Mouse (Mus musculus): ENCODE results near the gene Mov10l1. TPM values are rescaled to one million over a fixed set of nuclear protein-coding genes. Genes with fewer than 3 reads are reported as not detected.

Mov10l1 gene
- total RNA-seq, 2 experiments from 2014 or later: 0.85 TPM; not detected in 1

- DNase-seq (ENCODE audit: extremely low spot score in 1 of 2, low spot score in 2 of 2): peak in 1 of 2 experiments; percentile 30
Observed at GRCm38 (mm10) chr15:89067609-89068008, 84.9 kb downstream of the Mov10l1 start.

GRCm38 (mm10) chr15:89068226-89068625 lies 85.5 kb downstream of the Mov10l1 start:
- intact Hi-C loops (cut with DNase I): no loop called here
- DNase-seq (ENCODE audit: extremely low spot score in 1 of 2, low spot score in 2 of 2): peak in 1 of 2 experiments; percentile 36

More at GRCm38 (mm10) chr15:89067609-89068008, 84.9 kb downstream of the Mov10l1 start:
- intact Hi-C loops (cut with DNase I): no loop called here

- intact Hi-C loops (cut with DNase I): no loop called here
- DNase-seq (ENCODE audit: extremely low spot score in 1 of 2, low spot score in 2 of 2): peak in 1 of 2 experiments; percentile 27
Observed at GRCm38 (mm10) chr15:89069336-89069840, 86.7 kb downstream of the Mov10l1 start.

GRCm38 (mm10) chr15:89070606-89071005 lies 87.9 kb downstream of the Mov10l1 start:
- DNase-seq (ENCODE audit: extremely low spot score in 1 of 2, low spot score in 2 of 2): no peak
- intact Hi-C loops (cut with DNase I): loop anchor here (5.0 kb wide), 1 partner anchor 73 kb away; no protein-coding TSS in a partner anchor

GRCm38 (mm10) chr15:89073993-89074603 lies 91.4 kb downstream of the Mov10l1 start:
- no peak for DNase-seq (ENCODE audit: extremely low spot score in 1 of 2, low spot score in 2 of 2)
- intact Hi-C loops (cut with DNase I): loop anchor here (5.0 kb wide), 1 partner anchor 77 kb away; no protein-coding TSS in a partner anchor

- intact Hi-C loops (cut with DNase I): loop anchor here (5.0 kb wide), 2 partner anchors 78 to 253 kb away; no protein-coding TSS in a partner anchor
- no peak for DNase-seq (ENCODE audit: extremely low spot score in 1 of 2, low spot score in 2 of 2)
Observed at GRCm38 (mm10) chr15:89074613-89075477, 92.1 kb downstream of the Mov10l1 start, which contains the start of gene Trabd. Gene Trabd, plus strand, starts transcription at chr15:89075124.

- intact Hi-C loops (cut with DNase I): loop anchor here (5.0 kb wide), 1 partner anchor 253 kb away; no protein-coding TSS in a partner anchor
- peak; percentile 69 to 94 for DNase-seq (ENCODE audit: extremely low spot score in 1 of 2, low spot score in 2 of 2)
Observed at GRCm38 (mm10) chr15:89075478-89076147, 92.9 kb downstream of the Mov10l1 start.

GRCm38 (mm10) chr15:89076156-89076731 lies 93.5 kb downstream of the Mov10l1 start:
- peak in 1 of 2 experiments; percentile 71 for DNase-seq (ENCODE audit: extremely low spot score in 1 of 2, low spot score in 2 of 2)
- intact Hi-C loops (cut with DNase I): loop anchor here (5.0 kb wide), 1 partner anchor 254 kb away; no protein-coding TSS in a partner anchor

GRCm38 (mm10) chr15:89078208-89078836 lies 95.6 kb downstream of the Mov10l1 start:
- intact Hi-C loops (cut with DNase I): loop anchor here (5.0 kb wide), 1 partner anchor 256 kb away; no protein-coding TSS in a partner anchor
- DNase-seq (ENCODE audit: extremely low spot score in 1 of 2, low spot score in 2 of 2): no peak

GRCm38 (mm10) chr15:89083906-89084305 lies 101.2 kb downstream of the Mov10l1 start:
- intact Hi-C loops (cut with DNase I): no loop called here

GRCm38 (mm10) chr15:89084826-89085225 lies 102.1 kb downstream of the Mov10l1 start:
- no peak for DNase-seq (ENCODE audit: extremely low spot score in 1 of 2, low spot score in 2 of 2)
- intact Hi-C loops (cut with DNase I): no loop called here

More at GRCm38 (mm10) chr15:89083906-89084305, 101.2 kb downstream of the Mov10l1 start:
- no peak for DNase-seq (ENCODE audit: extremely low spot score in 1 of 2, low spot score in 2 of 2)

GRCm38 (mm10) chr15:89088607-89089247 lies 106.0 kb downstream of the Mov10l1 start, which contains the start of gene Selenoo:
Gene Selenoo, plus strand, starts transcription at chr15:89089084.
- intact Hi-C loops (cut with DNase I): no loop called here

GRCm38 (mm10) chr15:89089248-89090051 lies 106.7 kb downstream of the Mov10l1 start:
- intact Hi-C loops (cut with DNase I): no loop called here

More at GRCm38 (mm10) chr15:89088607-89089247, 106.0 kb downstream of the Mov10l1 start, which contains the start of gene Selenoo:
- peak; percentile 86 to 94 for DNase-seq (ENCODE audit: extremely low spot score in 1 of 2, low spot score in 2 of 2)

GRCm38 (mm10) chr15:89090662-89091061 lies 108.0 kb downstream of the Mov10l1 start:
- intact Hi-C loops (cut with DNase I): no loop called here
- DNase-seq (ENCODE audit: extremely low spot score in 1 of 2, low spot score in 2 of 2): no peak

More at GRCm38 (mm10) chr15:89089248-89090051, 106.7 kb downstream of the Mov10l1 start:
- DNase-seq (ENCODE audit: extremely low spot score in 1 of 2, low spot score in 2 of 2): peak in 1 of 2 experiments; percentile 57

GRCm38 (mm10) chr15:89092181-89092580 lies 109.5 kb downstream of the Mov10l1 start:
- no peak for DNase-seq (ENCODE audit: extremely low spot score in 1 of 2, low spot score in 2 of 2)

GRCm38 (mm10) chr15:89097450-89097849 lies 114.7 kb downstream of the Mov10l1 start:
- peak in 1 of 2 experiments; percentile 12 for DNase-seq (ENCODE audit: extremely low spot score in 1 of 2, low spot score in 2 of 2)
- intact Hi-C loops (cut with DNase I): no loop called here

More at GRCm38 (mm10) chr15:89092181-89092580, 109.5 kb downstream of the Mov10l1 start:
- intact Hi-C loops (cut with DNase I): no loop called here
